Mouse (Mus musculus) thymus, adult 2 months (tissue): ENCODE data around the gene Lcmt1. TPM values are rescaled to one million over a fixed set of nuclear protein-coding genes. Genes with fewer than 3 reads are reported as not detected.
A peak's percentile ranks its signal among the peaks of the same experiment; 100 is the strongest.

Source experiments
- DNase-seq: peaks from one replicate; pipeline ENCODE4 v3.0.0; 2021
- H3K27ac ChIP-seq: fragments of 200-500 bp; 2 replicates; pipeline ENCODE4 v1.5.1; 2012; ENCODE audit warnings: low read length, control low read depth; ENCODE audit not compliant: control insufficient read depth, insufficient read depth
- H3K27me3 ChIP-seq: fragments of 200-500 bp; 2 replicates; pipeline ENCODE4 v1.6.1; 2012; ENCODE audit warnings: mild to moderate bottlenecking, low read length, moderate library complexity, mixed read lengths; ENCODE audit not compliant: control insufficient read depth, insufficient read depth
- H3K36me3 ChIP-seq: fragments of 200-500 bp; 2 replicates; pipeline ENCODE4 v1.6.1; 2012; ENCODE audit warnings: mild to moderate bottlenecking, low read length, moderate library complexity; ENCODE audit not compliant: control insufficient read depth, insufficient read depth
- H3K4me1 ChIP-seq: fragments of 200-500 bp; replicated peaks from 2 replicates; pipeline ENCODE4 v1.6.1; 2012; ENCODE audit warnings: low read length; ENCODE audit not compliant: control insufficient read depth, insufficient read depth
- H3K4me3 ChIP-seq: fragments of 200-500 bp; 2 replicates; pipeline ENCODE4 v1.5.1; 2012; ENCODE audit warnings: mild to moderate bottlenecking, low read length, control low read depth, moderate library complexity; ENCODE audit not compliant: control insufficient read depth, insufficient read depth
- CTCF ChIP-seq: fragments of 200-500 bp; IDR thresholded peaks from 2 replicates; pipeline ENCODE4 v1.5.1; 2012; ENCODE audit warnings: mild to moderate bottlenecking, control low read depth, low read length, moderate library complexity, borderline replicate concordance; ENCODE audit not compliant: control insufficient read depth, poor library complexity, insufficient read depth; ENCODE audit errors: extremely low read depth
- POLR2A ChIP-seq: fragments of 200-500 bp; IDR thresholded peaks from 2 replicates; pipeline ENCODE4 v1.6.1; 2012; ENCODE audit warnings: mild to moderate bottlenecking, low read length, control low read depth, moderate library complexity; ENCODE audit not compliant: control insufficient read depth, poor library complexity, insufficient read depth; ENCODE audit errors: extremely low read depth
- WGBS: fragments of 180-500 bp; shearing (Covaris S2); methylation state at CpG from one replicate; pipeline ENCODE4 v1.1.7; 2018; 5-methylcytosine and 5-hydroxymethylcytosine counted together
- polyA plus RNA-seq: library from polyadenylated mRNA; depleted of rRNA; stranded (reverse); fragments of >200 nt; gene quantifications from 2 replicates; pipeline ENCODE4 v1.2.3, GENCODE M21; 2012

Gene Lcmt1
- polyA plus RNA-seq, 1 experiment: 31.9 TPM

DNA sequence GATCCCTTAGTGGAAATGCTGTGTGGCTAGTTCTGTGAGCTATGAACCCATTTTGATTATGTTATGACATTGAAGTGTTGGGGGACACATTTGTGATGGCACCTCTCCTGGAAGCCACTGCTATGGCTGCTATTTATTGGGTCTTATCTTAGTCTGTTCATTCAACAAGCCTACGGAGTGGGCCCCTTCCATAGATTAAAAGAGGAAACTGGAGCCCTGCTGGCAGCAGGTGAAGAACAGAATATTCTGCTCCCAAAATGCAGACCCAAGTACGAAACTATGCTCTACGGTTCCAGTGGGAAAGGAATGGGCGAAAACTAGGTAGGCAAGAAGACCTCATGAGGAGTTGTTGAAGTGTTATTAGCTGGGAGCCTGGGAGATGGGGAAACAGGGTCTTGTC, 88.7 kb downstream of the Lcmt1 start:
- TF ChIP-seq CTCF: no peak
- no peak for TF ChIP-seq POLR2A
- Histone ChIP-seq H3K27me3 (no peaks in the 10 kb centered on the region), H3K4me1 (no peaks in the 10 kb centered on the region), H3K4me3 (no peak overlapping the region), H3K27ac (no peak overlapping the region), H3K36me3 (no peaks in the 10 kb centered on the region)
- WGBS: 94% methylated on average over 4 of the region's 4 CpGs
- no peak for DNase-seq

DNA sequence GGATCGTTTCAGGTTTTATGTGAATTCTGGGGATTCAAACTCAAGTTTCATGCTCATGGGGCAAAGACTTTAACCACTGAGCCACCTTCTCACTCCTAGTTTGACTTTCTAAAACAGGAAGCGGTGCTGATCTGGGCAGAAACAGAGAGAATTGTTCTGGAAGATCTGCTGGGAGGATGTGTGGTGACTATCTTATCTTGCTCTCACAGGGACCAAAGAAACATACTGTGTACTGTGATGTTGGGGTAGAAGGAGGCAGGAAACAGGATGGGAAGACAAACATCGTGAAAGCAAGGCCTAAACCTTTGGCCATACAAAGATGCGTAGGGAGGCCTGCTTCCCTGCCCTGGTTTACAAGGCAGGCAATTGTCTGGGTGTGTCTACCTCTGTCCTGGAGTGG, 89.7 kb downstream of the Lcmt1 start:
- DNase-seq: no peak
- Histone ChIP-seq H3K36me3 (no peaks in the 10 kb centered on the region), H3K4me1 (no peaks in the 10 kb centered on the region), H3K27me3 (no peaks in the 10 kb centered on the region), H3K27ac (no peak overlapping the region), H3K4me3 (no peak overlapping the region)
- TF ChIP-seq CTCF (no peak), POLR2A (no peak)
- 81% methylated on average over 4 of the region's 4 CpGs for WGBS

DNA sequence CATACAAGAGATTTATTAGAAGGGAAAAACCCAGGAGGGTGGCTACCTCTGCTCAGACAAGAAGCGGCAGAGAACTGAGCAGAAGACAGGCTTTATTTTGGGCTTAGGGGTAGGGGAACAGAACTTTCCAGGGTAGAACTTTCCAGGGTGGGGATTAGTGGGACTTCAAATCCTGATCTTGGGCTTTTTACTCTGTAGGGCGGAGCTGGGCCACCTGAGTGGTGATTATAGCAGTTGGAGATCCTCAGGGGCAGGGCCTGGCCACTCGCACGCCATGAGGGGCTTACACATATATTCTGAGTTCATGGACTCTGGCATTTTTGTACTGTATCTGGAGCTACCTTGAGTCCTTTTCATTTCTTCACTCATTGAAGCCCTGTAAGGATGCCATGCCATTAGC, 91.7 kb downstream of the Lcmt1 start:
- Histone ChIP-seq H3K4me1 (no peaks in the 10 kb centered on the region), H3K4me3 (no peak overlapping the region), H3K36me3 (no peaks in the 10 kb centered on the region), H3K27ac (no peak overlapping the region), H3K27me3 (no peaks in the 10 kb centered on the region)
- WGBS: 97% methylated on average over 4 of the region's 4 CpGs
- no peak for TF ChIP-seq CTCF
- no peak for TF ChIP-seq POLR2A
- DNase-seq: no peak

GRCm38 (mm10) chr7:123462070-123462501, 92.5 kb downstream of the Lcmt1 start, which contains the start of gene Aqp8:
Gene Aqp8, plus strand, starts transcription at chr7:123462291.
- H3K27ac ChIP-seq: no peak within 1 kb of the TSS
- TF ChIP-seq POLR2A (no peak), CTCF (no peak)
- no peaks in the 10 kb centered on the region for H3K36me3 ChIP-seq
- 63% methylated on average over 9 of the region's 9 CpGs for WGBS
- no peaks in the 10 kb centered on the region for H3K4me1 ChIP-seq
- DNase-seq: no peak
- H3K4me3 ChIP-seq: no peak within 1 kb of the TSS
- no peaks in the 10 kb centered on the region for H3K27me3 ChIP-seq

DNA sequence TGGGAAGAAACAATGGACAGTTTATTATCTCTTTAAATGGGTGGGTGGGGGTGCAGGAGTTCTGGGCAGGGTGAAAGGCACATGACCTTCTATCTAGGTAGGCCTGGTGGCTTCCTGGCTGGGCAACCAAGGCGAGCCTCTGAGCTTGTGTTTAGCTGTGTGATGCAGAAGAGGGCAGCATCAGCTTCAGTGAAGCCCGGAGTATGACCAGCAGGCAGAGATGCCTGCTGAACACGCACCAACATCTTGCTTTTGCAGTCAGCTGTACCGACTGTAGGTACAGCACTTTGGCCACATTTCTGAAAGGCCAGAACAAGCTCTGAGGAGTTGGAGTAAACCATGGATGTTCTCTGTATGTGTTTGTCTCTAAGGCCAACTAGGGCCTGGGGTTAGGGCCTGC, 94.0 kb downstream of the Lcmt1 start:
- WGBS: 77% methylated on average over 4 of the region's 4 CpGs
- TF ChIP-seq POLR2A: no peak
- no peak for TF ChIP-seq CTCF
- Histone ChIP-seq H3K4me1 (no peaks in the 10 kb centered on the region), H3K36me3 (no peaks in the 10 kb centered on the region), H3K4me3 (no peak overlapping the region), H3K27ac (no peak overlapping the region), H3K27me3 (no peaks in the 10 kb centered on the region)
- DNase-seq: no peak

DNA sequence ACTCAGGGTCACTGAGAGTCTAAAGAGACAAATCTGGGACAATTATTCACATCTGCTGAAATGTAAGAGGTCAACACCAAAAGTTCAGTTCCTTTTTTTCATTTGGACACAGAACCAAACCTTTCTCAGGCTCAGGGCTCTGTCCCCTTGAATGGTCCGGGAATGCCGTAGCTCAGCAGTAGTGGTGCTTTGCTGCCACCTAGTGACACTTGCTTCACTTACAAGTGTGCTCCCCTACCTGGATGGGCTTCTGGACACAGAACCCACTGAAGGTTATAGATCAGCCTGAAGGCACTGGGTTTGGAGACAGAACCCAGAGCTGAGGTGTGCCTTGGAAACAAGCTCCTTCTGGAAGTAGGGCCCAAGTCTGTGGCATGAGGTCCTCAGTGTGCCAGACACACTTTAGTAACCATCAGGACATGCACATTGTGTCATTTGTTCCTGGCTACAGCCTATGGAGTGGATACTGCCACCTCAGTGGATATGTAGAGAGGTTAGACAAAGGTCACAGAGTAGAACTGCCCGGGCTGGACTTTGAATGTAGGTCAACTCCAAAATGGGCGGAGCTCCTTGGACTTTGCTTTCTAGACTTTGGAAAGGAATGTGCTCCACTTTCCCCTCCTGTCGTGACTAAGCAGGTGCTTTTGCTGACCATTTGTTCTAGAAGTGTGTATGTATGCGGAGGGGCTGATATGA, 96.3 kb downstream of the Lcmt1 start:
- peak; percentile 56 for DNase-seq
- Histone ChIP-seq H3K27me3 (no peaks in the 10 kb centered on the region), H3K4me3 (no peak overlapping the region), H3K4me1 (no peaks in the 10 kb centered on the region), H3K36me3 (no peaks in the 10 kb centered on the region), H3K27ac (no peak overlapping the region)
- WGBS: 51% methylated on average over 6 of the region's 6 CpGs
- peak; percentile 47; the same call in 1 of the 2 replicates for TF ChIP-seq CTCF
- TF ChIP-seq POLR2A: no peak
